18 mouse cellular contexts compared by ENCODE assay signal in the genomic region with DNA sequence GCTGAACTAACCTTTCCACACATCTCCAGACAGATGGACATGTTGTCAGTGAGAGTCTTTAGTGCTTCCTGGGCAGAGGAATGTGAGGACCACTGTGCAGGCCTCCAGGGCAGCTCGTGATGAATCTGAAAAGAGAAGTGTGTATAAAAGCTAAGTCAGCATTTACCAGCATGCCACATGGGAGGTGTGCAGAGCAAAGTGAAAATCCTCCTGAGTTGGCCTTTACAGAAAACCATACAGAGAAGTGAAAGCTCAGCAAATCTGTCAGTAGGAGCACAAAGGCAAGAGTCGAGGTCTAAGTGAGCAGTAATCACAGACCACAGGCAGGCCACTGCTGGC.
"Had no signal": no experiment of that assay in that cellular context is flagged by ENCODE, and none has a peak within 500 bp of the region (broad histone marks: within the 10 kb centered on the region; RNA-seq: fewer than 3 reads in every experiment).

No protein-coding gene starts in this region.

- H3K4me3 ChIP-seq: kidney, embryonic 15.5 days; limb, embryonic 12.5 days; limb, embryonic 15.5 days had no signal

- H3K27ac ChIP-seq: kidney, embryonic 15.5 days; limb, embryonic 12.5 days; limb, embryonic 15.5 days; liver, embryonic 14.5 days; macrophage; stomach, postnatal 0 days had no signal

- H3K9ac ChIP-seq: kidney, embryonic 15.5 days; limb, embryonic 12.5 days; limb, embryonic 15.5 days; liver, embryonic 14.5 days; liver, postnatal 0 days; lung, embryonic 14.5 days had no signal

- H3K4me2 ChIP-seq: kidney, embryonic 15.5 days; limb, embryonic 12.5 days; limb, embryonic 15.5 days; liver, embryonic 11.5 days; lung, embryonic 14.5 days; midbrain, embryonic 11.5 days had no signal

- H3K9me3 ChIP-seq: kidney, embryonic 15.5 days; limb, embryonic 12.5 days; limb, embryonic 15.5 days had no signal

- H3K27me3 ChIP-seq: kidney, embryonic 15.5 days; limb, embryonic 15.5 days had no signal

- H3K4me1 ChIP-seq: kidney, embryonic 15.5 days; limb, embryonic 15.5 days had no signal

- H3K36me3 ChIP-seq: limb, embryonic 15.5 days had no signal

- DNase-seq: kidney, adult 2 months; kidney, postnatal 14 days; kidney, postnatal 4 days; left cerebral cortex, postnatal 4 days; liver, postnatal 0 days; lung, embryonic 14.5 days; midbrain, embryonic 14.5 days; right cerebral cortex, postnatal 4 days; thymus, adult 18-20 months; thymus, postnatal 36 days had no signal

- ATAC-seq: liver, postnatal 0 days had no signal
